Mouse (Mus musculus) bone marrow, adult 2 months (tissue): Measurements from ENCODE around the gene Ctnnd1. TPM values are rescaled to one million over a fixed set of nuclear protein-coding genes. Genes with fewer than 3 reads are reported as not detected.

Source experiments
- H3K27ac ChIP-seq: fragments of 200-500 bp; 2 replicates; pipeline ENCODE4 v1.5.1; 2012; ENCODE audit warnings: low read depth, mild to moderate bottlenecking, control low read depth, inconsistent platforms, low read length; ENCODE audit not compliant: control insufficient read depth, poor library complexity, insufficient read depth
- H3K4me1 ChIP-seq: fragments of 200-500 bp; 2 replicates; pipeline ENCODE4 v1.6.1; 2011; ENCODE audit warnings: low read length; ENCODE audit not compliant: control insufficient read depth, insufficient read depth
- H3K4me3 ChIP-seq: fragments of 200-500 bp; replicated peaks from 2 replicates; pipeline ENCODE3; 2011; ENCODE audit warnings: mild to moderate bottlenecking, low read depth, low read length, control low read depth; ENCODE audit not compliant: control insufficient read depth
- CTCF ChIP-seq: fragments of 200-500 bp; IDR thresholded peaks from 2 replicates; pipeline ENCODE4 v1.5.1; 2011; ENCODE audit warnings: low read length, control low read depth; ENCODE audit not compliant: control insufficient read depth, insufficient read depth
- POLR2A ChIP-seq: fragments of 200-500 bp; IDR thresholded peaks from 2 replicates; pipeline ENCODE4 v1.6.1; 2011; ENCODE audit warnings: low read depth, mild to moderate bottlenecking, control low read depth, low read length, borderline replicate concordance; ENCODE audit not compliant: control insufficient read depth
- WGBS: fragments of 180-500 bp; shearing (Covaris S2); methylation state at CpG from one replicate; pipeline ENCODE4 v1.1.7; 2018; 5-methylcytosine and 5-hydroxymethylcytosine counted together
- polyA plus RNA-seq: library from polyadenylated mRNA; stranded (reverse); fragments of >200 nt; gene quantifications from 2 replicates; pipeline ENCODE4 v1.2.4, GENCODE M21; 2011; ENCODE audit warnings: low replicate concordance; ENCODE audit not compliant: missing spikeins, insufficient read depth, insufficient read length

The Ctnnd1 gene
- polyA plus RNA-seq, 1 experiment: 25.2 TPM

- TF ChIP-seq CTCF (no peak), POLR2A (no peak)
- H3K27ac ChIP-seq: peak overlapping the region; percentile 19; the same call in 1 of the 2 replicates
- H3K4me1 ChIP-seq: peaks cover 1% of the 10 kb centered on the region
- 92% methylated on average over 17 of the region's 17 CpGs for WGBS
- no peak overlapping the region for H3K4me3 ChIP-seq
These were observed 26.4 kb downstream of the Ctnnd1 start for GRCm38 (mm10) chr2:84624201-84624600.

DNA sequence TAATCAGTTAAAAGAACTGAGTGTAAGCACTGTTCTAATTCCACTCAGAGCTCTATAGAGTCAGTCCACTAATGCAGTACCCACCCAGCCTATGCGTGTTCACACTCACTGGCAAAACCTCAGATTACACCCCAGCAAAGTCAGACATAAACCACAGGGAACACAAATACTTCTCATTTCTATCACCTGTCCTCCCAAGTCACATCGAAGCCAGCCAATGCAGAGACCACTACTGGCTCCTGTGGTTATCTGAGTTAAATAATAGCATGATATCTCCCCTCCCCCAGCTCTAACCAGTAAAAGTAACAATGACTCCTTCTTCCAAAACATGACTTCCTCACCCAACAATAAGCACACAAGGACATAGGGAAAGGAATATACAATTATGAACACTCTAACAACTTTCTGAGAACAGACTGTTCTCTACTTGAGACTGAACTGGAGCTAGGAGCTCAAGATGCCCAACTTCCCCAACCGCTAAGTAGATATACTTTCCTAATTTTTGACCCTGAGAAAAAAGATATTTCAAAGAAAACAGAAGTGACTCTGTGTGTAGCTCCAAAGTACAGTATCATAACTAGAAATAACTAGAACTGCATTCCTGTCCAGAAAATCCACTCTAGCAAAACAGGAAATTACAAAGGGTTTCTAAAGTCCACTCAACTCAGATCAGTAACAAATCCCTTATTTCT, 27.0 kb downstream of the Ctnnd1 start:
- Histone ChIP-seq H3K27ac (no peak overlapping the region), H3K4me3 (no peak overlapping the region), H3K4me1 (peaks cover 1% of the 10 kb centered on the region)
- 23% methylated on average over 3 of the region's 3 CpGs for WGBS
- TF ChIP-seq CTCF (no peak), POLR2A (no peak)

- Histone ChIP-seq H3K27ac (no peak overlapping the region), H3K4me3 (no peak overlapping the region), H3K4me1 (peaks cover 1% of the 10 kb centered on the region)
- TF ChIP-seq POLR2A (no peak), CTCF (no peak)
- WGBS: 53% methylated on average over 2 of the region's 2 CpGs
These were observed 27.9 kb downstream of the Ctnnd1 start for GRCm38 (mm10) chr2:84622668-84623067.

- no peak for TF ChIP-seq CTCF
- no peak for TF ChIP-seq POLR2A
- no peak overlapping the region for H3K27ac ChIP-seq
- H3K4me3 ChIP-seq: no peak overlapping the region
- peaks cover 1% of the 10 kb centered on the region; the same call in 1 of the 2 replicates for H3K4me1 ChIP-seq
- WGBS: 89% methylated on average over 21 of the region's 21 CpGs
These were observed 30.8 kb downstream of the Ctnnd1 start for GRCm38 (mm10) chr2:84619646-84620340.

GRCm38 (mm10) chr2:84618914-84619313, 31.7 kb downstream of the Ctnnd1 start:
- 54% methylated on average over 2 of the region's 2 CpGs for WGBS
- Histone ChIP-seq H3K4me1 (no peaks in the 10 kb centered on the region; the same call in 1 of the 2 replicates), H3K4me3 (no peak overlapping the region), H3K27ac (no peak overlapping the region)
- TF ChIP-seq POLR2A (no peak), CTCF (no peak)

GRCm38 (mm10) chr2:84617637-84618515, 32.7 kb downstream of the Ctnnd1 start:
- no peak for TF ChIP-seq POLR2A
- peak; percentile 33 for TF ChIP-seq CTCF
- 47% methylated on average over 3 of the region's 3 CpGs for WGBS
- H3K4me1 ChIP-seq: no peaks in the 10 kb centered on the region; the same call in 1 of the 2 replicates
- H3K27ac ChIP-seq: no peak overlapping the region
- no peak overlapping the region for H3K4me3 ChIP-seq

GRCm38 (mm10) chr2:84612764-84613163, 37.8 kb downstream of the Ctnnd1 start:
- H3K27ac ChIP-seq: no peak overlapping the region
- no peaks in the 10 kb centered on the region; the same call in 1 of the 2 replicates for H3K4me1 ChIP-seq
- WGBS: 92% methylated on average over 6 of the region's 6 CpGs
- TF ChIP-seq CTCF: no peak
- TF ChIP-seq POLR2A: no peak
- H3K4me3 ChIP-seq: no peak overlapping the region

- WGBS: 81% methylated on average over 1 of the region's 1 CpGs
- no peak overlapping the region for H3K27ac ChIP-seq
- H3K4me1 ChIP-seq: no peaks in the 10 kb centered on the region
- TF ChIP-seq CTCF: no peak
- TF ChIP-seq POLR2A: no peak
- H3K4me3 ChIP-seq: no peak overlapping the region
These were observed 42.7 kb downstream of the Ctnnd1 start for GRCm38 (mm10) chr2:84607842-84608241.
